Mouse (Mus musculus): ENCODE measurements around the gene Hspa1b. TPM values are rescaled to one million over a fixed set of nuclear protein-coding genes. Genes with fewer than 3 reads are reported as not detected.
A peak's percentile ranks its signal among the peaks of the same experiment; 100 is the strongest.

The Hspa1b gene
- total and polyA plus RNA-seq, 2 experiments from 2014 or later = 0.79 to 18.2 TPM

- no peaks in the 10 kb centered on the region for H3K27me3 ChIP-seq (ENCODE audit: insufficient read depth, low read length)
- H3K9ac ChIP-seq (replicated peaks; ENCODE audit: low read length, poor library complexity, severe bottlenecking) = no peak overlapping the region
- DNase-seq (ENCODE audit: low spot score) (peak; percentile 27), ATAC-seq (ENCODE audit: low FRiP score) (no peak)
- H3K4me1 ChIP-seq (ENCODE audit: insufficient read depth, low read length) = 0 out of 2 replicates have a peak, but pooled peaks cover 5% of the 10 kb centered on the region
- WGBS = 29% methylated on average over 8 of the region's 8 CpGs
- H3K4me3 ChIP-seq (ENCODE audit: low read depth, low read length) = no peak overlapping the region
- peaks cover 7% of the 10 kb centered on the region; the same call in 1 of the 2 replicates for H3K36me3 ChIP-seq (ENCODE audit: insufficient read depth, low read length)
- no peak overlapping the region for H3K4me2 ChIP-seq (ENCODE audit: low read depth, low read length, poor library complexity, severe bottlenecking)
- peak; percentile 59 for TF ChIP-seq CTCF (IDR thresholded peaks at IDR 0.05)
- H3K9me3 ChIP-seq (ENCODE audit: low read length) = no peaks in the 10 kb centered on the region
- no peak overlapping the region for H3K27ac ChIP-seq (ENCODE audit: low read depth, low read length)
Observed at GRCm38 (mm10) chr17:34947606-34948005, 11.4 kb downstream of the Hspa1b start.

GRCm38 (mm10) chr17:34946486-34947140 lies 12.4 kb downstream of the Hspa1b start:
- ATAC-seq (ENCODE audit: low FRiP score) (no peak), DNase-seq (ENCODE audit: low spot score) (no peak)
- Histone ChIP-seq H3K4me1 (ENCODE audit: insufficient read depth, low read length) (0 out of 2 replicates have a peak, but pooled peaks cover 5% of the 10 kb centered on the region), H3K9me3 (ENCODE audit: low read length) (no peaks in the 10 kb centered on the region), H3K27me3 (ENCODE audit: insufficient read depth, low read length) (no peaks in the 10 kb centered on the region), H3K9ac (replicated peaks; ENCODE audit: low read length, poor library complexity, severe bottlenecking) (no peak overlapping the region), H3K4me3 (ENCODE audit: low read depth, low read length) (no peak overlapping the region), H3K4me2 (ENCODE audit: low read depth, low read length, poor library complexity, severe bottlenecking) (no peak overlapping the region), H3K36me3 (ENCODE audit: insufficient read depth, low read length) (peaks cover 7% of the 10 kb centered on the region; the same call in 1 of the 2 replicates), H3K27ac (ENCODE audit: low read depth, low read length) (no peak overlapping the region)
- 92% methylated on average over 5 of the region's 5 CpGs for WGBS
- no peak for TF ChIP-seq CTCF (IDR thresholded peaks at IDR 0.05)

DNA sequence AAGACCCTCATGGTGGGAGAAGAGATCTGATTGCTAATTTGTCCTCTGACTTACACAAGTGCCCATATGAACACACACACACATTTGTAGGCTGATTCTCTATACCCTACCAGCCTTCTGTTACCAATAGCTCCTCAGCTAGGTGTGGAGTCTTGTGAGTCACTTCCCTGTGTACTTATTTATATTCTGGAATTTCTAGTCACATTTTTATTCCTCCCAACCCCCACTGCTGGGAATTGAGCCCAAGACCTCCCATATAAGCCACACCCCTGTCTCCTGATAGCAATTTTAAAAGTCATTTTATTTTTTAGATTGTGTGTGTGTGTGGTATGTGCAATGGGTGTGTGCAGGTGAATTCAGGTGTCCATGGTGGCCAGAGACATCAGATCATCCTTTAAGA lies 14.7 kb downstream of the Hspa1b start:
- no peak for TF ChIP-seq CTCF (IDR thresholded peaks at IDR 0.05)
- Histone ChIP-seq H3K9me3 (ENCODE audit: low read length) (no peaks in the 10 kb centered on the region), H3K4me3 (ENCODE audit: low read depth, low read length) (no peak overlapping the region), H3K27ac (ENCODE audit: low read depth, low read length) (no peak overlapping the region), H3K4me1 (ENCODE audit: insufficient read depth, low read length) (no peaks in the 10 kb centered on the region), H3K4me2 (ENCODE audit: low read depth, low read length, poor library complexity, severe bottlenecking) (no peak overlapping the region), H3K36me3 (ENCODE audit: insufficient read depth, low read length) (no peaks in the 10 kb centered on the region), H3K9ac (replicated peaks; ENCODE audit: low read length, poor library complexity, severe bottlenecking) (no peak overlapping the region), H3K27me3 (ENCODE audit: insufficient read depth, low read length) (no peaks in the 10 kb centered on the region)
- DNase-seq (ENCODE audit: low spot score) (no peak), ATAC-seq (ENCODE audit: low FRiP score) (no peak)

- Histone ChIP-seq H3K4me3 (ENCODE audit: low read depth, low read length) (no peak overlapping the region), H3K9ac (replicated peaks; ENCODE audit: low read length, poor library complexity, severe bottlenecking) (no peak overlapping the region), H3K27me3 (ENCODE audit: insufficient read depth, low read length) (no peaks in the 10 kb centered on the region), H3K27ac (ENCODE audit: low read depth, low read length) (no peak overlapping the region), H3K36me3 (ENCODE audit: insufficient read depth, low read length) (no peaks in the 10 kb centered on the region), H3K9me3 (ENCODE audit: low read length) (no peaks in the 10 kb centered on the region), H3K4me2 (ENCODE audit: low read depth, low read length, poor library complexity, severe bottlenecking) (no peak overlapping the region), H3K4me1 (ENCODE audit: insufficient read depth, low read length) (no peaks in the 10 kb centered on the region)
- TF ChIP-seq CTCF (IDR thresholded peaks at IDR 0.05) = no peak
- WGBS = 84% methylated on average over 4 of the region's 4 CpGs
- ATAC-seq (ENCODE audit: low FRiP score) (no peak), DNase-seq (ENCODE audit: low spot score) (no peak)
Observed at GRCm38 (mm10) chr17:34943128-34943815, 15.8 kb downstream of the Hspa1b start.

- Histone ChIP-seq H3K4me2 (ENCODE audit: low read depth, low read length, poor library complexity, severe bottlenecking) (peak overlapping the region; percentile 32), H3K4me3 (ENCODE audit: low read depth, low read length) (no peak overlapping the region; the same call in 1 of the 2 replicates), H3K36me3 (ENCODE audit: insufficient read depth, low read length) (0 out of 2 replicates have a peak, but pooled peaks cover 4% of the 10 kb centered on the region), H3K27me3 (ENCODE audit: insufficient read depth, low read length) (no peaks in the 10 kb centered on the region), H3K27ac (ENCODE audit: low read depth, low read length) (no peak overlapping the region), H3K4me1 (ENCODE audit: insufficient read depth, low read length) (no peaks in the 10 kb centered on the region), H3K9ac (replicated peaks; ENCODE audit: low read length, poor library complexity, severe bottlenecking) (no peak overlapping the region), H3K9me3 (ENCODE audit: low read length) (no peaks in the 10 kb centered on the region)
- no peak for DNase-seq (ENCODE audit: low spot score)
- TF ChIP-seq CTCF (IDR thresholded peaks at IDR 0.05) = no peak
- 8% methylated on average over 15 of the region's 15 CpGs for WGBS
- no peak for ATAC-seq (ENCODE audit: low FRiP score)
Observed at GRCm38 (mm10) chr17:34941344-34942041, 17.5 kb downstream of the Hspa1b start.
